Mouse (Mus musculus) hindbrain, embryonic 10.5 days (tissue): ENCODE measurements around the gene Dbndd2. TPM values are rescaled to one million over a fixed set of nuclear protein-coding genes. Genes with fewer than 3 reads are reported as not detected.

Experiments used
- DNase-seq: peaks from one replicate; pipeline ENCODE4 v3.0.0-alpha.2; 2017; ENCODE audit warnings: low spot score
- H3K27ac ChIP-seq: fragments of 300-500 bp; sonication (generic); 2 replicates; pipeline ENCODE4 v1.5.1; 2016; ENCODE audit warnings: mild to moderate bottlenecking, moderate library complexity
- H3K27me3 ChIP-seq: fragments of 300-500 bp; sonication (generic); 2 replicates; pipeline ENCODE4 v1.6.1; 2016; ENCODE audit warnings: mild to moderate bottlenecking; ENCODE audit not compliant: poor library complexity, insufficient read depth, severe bottlenecking
- H3K36me3 ChIP-seq: fragments of 300-500 bp; sonication (generic); 2 replicates; pipeline ENCODE4 v1.6.1; 2016; ENCODE audit warnings: mild to moderate bottlenecking, moderate library complexity
- H3K4me1 ChIP-seq: fragments of 300-500 bp; sonication (generic); replicated peaks from 2 replicates; pipeline ENCODE4 v1.6.1; 2016; ENCODE audit warnings: mild to moderate bottlenecking
- H3K4me3 ChIP-seq: fragments of 300-500 bp; sonication (generic); 2 replicates; pipeline ENCODE4 v1.5.1; 2016; ENCODE audit warnings: mild to moderate bottlenecking, moderate library complexity
- H3K9me3 ChIP-seq: fragments of 300-500 bp; sonication (generic); 2 replicates; pipeline ENCODE4 v1.6.1; 2016; ENCODE audit warnings: mild to moderate bottlenecking, moderate library complexity
- WGBS: fragments of 180-500 bp; shearing (Covaris S2); methylation state at CpG from one replicate; pipeline ENCODE4 v1.1.7; 2016; 5-methylcytosine and 5-hydroxymethylcytosine counted together
- polyA plus RNA-seq: library from polyadenylated mRNA; unstranded; fragments of >200 nt; fragmentation: Nextera tagmentation; extraction: Ambion mirVana; gene quantifications from 2 replicates; pipeline ENCODE4 v1.2.1, GENCODE M21; 2016

Dbndd2 gene
- polyA plus RNA-seq, 1 experiment from 2014 or later: 3.3 TPM

DNA sequence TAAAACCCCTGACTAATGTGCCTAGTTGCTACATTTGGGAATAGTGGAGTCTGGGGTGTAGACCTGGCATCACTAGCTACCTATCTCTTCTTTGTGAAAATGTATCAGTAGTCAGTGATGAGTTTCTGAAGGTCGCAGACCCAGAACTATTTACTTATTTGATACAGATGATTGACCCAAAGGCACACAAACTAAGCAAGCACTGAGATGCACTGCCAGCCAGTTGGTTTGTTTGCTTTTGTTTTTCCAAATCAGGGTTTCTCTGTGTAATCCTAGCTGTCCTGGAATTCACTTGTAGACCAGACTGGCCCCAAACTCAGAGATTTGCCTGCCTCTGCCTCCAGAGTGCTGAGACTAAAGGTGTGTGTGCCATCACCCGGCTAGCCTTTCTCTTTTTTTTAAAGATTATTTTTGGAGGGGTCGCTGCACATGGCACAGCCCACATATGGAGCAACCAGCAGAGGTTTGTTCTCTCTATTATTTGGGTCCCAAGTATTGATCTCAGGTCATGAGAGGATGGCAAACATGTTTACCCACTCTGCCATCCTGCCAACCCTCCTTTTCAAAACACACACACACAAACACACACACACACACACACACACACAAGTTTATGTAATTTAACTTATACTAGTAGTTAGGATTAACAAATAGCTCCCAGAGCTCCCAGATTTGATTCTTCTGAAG is 40.4 kb upstream of the Dbndd2 start:
- no peak overlapping the region for H3K4me3 ChIP-seq
- no peak overlapping the region for H3K27ac ChIP-seq
- 87% methylated on average over 3 of the region's 3 CpGs for WGBS
- H3K4me1 ChIP-seq: peaks cover 32% of the 10 kb centered on the region
- peaks cover 17% of the 10 kb centered on the region for H3K27me3 ChIP-seq
- no peaks in the 10 kb centered on the region for H3K9me3 ChIP-seq
- no peak for DNase-seq
- H3K36me3 ChIP-seq: no peaks in the 10 kb centered on the region

GRCm38 (mm10) chr2:164446086-164446469 is 39.8 kb upstream of the Dbndd2 start:
- Histone ChIP-seq H3K27ac (no peak overlapping the region), H3K9me3 (no peaks in the 10 kb centered on the region), H3K4me1 (peaks cover 29% of the 10 kb centered on the region), H3K27me3 (peaks cover 12% of the 10 kb centered on the region), H3K4me3 (no peak overlapping the region), H3K36me3 (no peaks in the 10 kb centered on the region)
- DNase-seq: no peak
- 88% methylated on average over 3 of the region's 3 CpGs for WGBS

DNA sequence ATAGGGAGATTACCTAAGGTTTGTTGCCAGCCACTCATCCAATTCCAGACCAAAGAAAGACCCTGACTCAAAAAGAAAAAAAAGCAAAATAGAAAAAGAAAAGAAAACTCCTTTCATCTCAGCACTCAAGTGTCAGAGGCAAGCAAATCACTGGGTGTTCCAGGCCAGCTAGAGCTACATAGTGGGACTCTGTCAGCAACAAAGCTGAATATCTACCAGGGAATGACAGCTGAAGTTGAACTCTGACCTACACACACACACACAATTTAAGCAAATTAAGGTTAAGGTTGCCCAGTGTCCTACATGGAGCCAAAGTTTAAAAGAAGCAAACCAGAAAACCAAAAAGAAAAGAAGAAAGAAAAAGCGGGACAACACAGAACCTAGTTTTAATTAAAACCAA is 37.8 kb upstream of the Dbndd2 start:
- Histone ChIP-seq H3K27me3 (peaks cover 4% of the 10 kb centered on the region; the same call in 1 of the 2 replicates), H3K4me3 (no peak overlapping the region), H3K27ac (no peak overlapping the region), H3K4me1 (peaks cover 17% of the 10 kb centered on the region), H3K9me3 (no peaks in the 10 kb centered on the region), H3K36me3 (no peaks in the 10 kb centered on the region)
- 79% methylated on average over 1 of the region's 1 CpGs for WGBS
- no peak for DNase-seq

DNA sequence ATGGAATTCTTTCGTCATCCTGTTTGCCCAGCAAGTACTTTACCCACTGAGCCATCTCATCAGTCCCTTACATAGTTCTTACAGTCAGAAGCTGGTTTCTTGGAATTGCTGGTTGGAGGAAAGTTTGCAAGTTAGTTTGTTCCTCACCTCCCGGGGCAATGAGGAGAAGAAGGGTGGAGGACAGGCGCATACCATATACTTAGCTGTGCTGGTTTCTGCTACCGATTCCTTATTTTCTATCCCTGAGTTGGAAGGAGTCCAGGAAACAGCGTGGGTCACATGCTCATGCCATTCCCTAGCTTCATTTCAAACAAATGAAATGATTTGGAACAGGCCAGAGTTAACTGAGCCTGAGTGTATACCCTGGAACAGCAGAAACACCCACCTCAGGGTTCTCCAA is 37.0 kb upstream of the Dbndd2 start:
- Histone ChIP-seq H3K36me3 (no peaks in the 10 kb centered on the region), H3K4me3 (no peak overlapping the region), H3K27ac (no peak overlapping the region), H3K27me3 (peaks cover 6% of the 10 kb centered on the region; the same call in 1 of the 2 replicates), H3K9me3 (no peaks in the 10 kb centered on the region), H3K4me1 (peaks cover 9% of the 10 kb centered on the region; the same call in 1 of the 2 replicates)
- no peak for DNase-seq
- WGBS: 86% methylated on average over 5 of the region's 5 CpGs

DNA sequence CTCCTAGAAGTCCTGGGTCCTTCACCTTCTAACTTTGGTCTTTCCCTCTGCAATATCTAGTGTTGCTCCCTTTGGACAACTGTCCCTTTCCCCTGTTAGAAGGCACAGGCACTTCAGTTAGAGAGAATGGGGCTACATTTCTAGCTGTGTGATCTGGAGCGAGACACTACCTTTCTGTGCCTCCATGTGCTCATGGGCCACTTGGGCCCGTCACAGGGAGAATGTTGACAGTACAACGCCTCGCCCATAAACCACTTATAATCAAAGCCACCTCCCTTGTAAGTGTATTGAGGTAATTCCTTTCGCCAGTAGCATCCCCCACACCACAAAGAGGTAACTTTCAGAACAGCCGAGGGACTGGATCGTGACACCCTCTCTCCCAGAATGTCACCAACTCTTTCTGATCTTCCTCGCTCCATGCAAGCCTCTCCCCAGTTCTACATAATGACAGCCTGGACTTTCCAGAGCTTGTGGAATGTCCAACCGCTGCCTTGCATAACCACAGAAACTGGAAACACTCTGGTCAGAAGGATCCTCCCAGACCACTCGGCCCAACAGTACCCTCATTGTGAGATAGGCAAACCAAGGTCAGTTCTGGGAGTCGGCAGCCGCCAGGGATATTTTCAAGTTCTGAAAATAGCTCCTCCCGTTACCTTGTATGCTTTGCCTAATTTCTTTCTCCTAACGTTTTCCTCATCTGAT is 36.4 kb upstream of the Dbndd2 start:
- H3K27me3 ChIP-seq: peaks cover 6% of the 10 kb centered on the region; the same call in 1 of the 2 replicates
- no peaks in the 10 kb centered on the region for H3K9me3 ChIP-seq
- no peak overlapping the region for H3K27ac ChIP-seq
- WGBS: 88% methylated on average over 14 of the region's 14 CpGs
- DNase-seq: no peak
- no peak overlapping the region for H3K4me3 ChIP-seq
- no peaks in the 10 kb centered on the region for H3K36me3 ChIP-seq
- H3K4me1 ChIP-seq: peaks cover 9% of the 10 kb centered on the region; the same call in 1 of the 2 replicates

DNA sequence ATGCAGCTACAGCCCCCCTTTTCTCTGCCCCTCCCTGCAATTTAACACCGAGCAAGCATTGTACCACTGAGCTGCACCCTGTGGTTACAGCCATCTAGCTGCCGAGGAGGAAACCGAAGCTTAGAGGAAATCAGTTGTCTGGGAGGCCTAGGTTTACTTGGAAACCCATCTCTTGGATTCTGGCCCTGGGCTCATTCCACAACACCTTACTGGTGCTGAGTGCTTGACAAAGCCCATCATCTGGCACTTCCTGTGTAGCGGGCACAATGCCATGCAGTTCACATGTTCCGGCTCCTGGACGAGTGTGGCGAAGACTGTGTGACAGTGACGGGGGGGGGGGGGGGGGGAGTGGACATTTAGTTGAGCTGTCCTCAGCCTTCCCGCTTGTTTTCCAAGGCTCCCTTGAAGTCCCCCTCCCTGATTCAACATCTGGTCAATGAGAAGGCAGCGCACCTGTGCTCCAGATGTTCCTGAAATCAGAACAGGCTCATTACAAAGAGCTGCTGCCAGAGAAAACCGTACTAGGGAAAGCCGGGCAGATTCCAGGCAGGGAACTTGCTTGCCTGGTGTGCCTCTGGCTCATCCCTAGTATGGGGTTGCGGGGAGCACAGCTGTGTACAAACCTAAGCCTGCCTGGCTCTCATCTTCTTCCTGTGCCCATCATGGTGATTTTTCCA is 33.8 kb upstream of the Dbndd2 start:
- Histone ChIP-seq H3K27ac (no peak overlapping the region), H3K4me1 (peaks cover 27% of the 10 kb centered on the region), H3K36me3 (no peaks in the 10 kb centered on the region), H3K9me3 (no peaks in the 10 kb centered on the region), H3K27me3 (0 out of 2 replicates have a peak, but pooled peaks cover 6% of the 10 kb centered on the region), H3K4me3 (no peak overlapping the region)
- no peak for DNase-seq
- 56% methylated on average over 12 of the region's 13 CpGs for WGBS

GRCm38 (mm10) chr2:164453047-164453757 is 32.7 kb upstream of the Dbndd2 start:
- WGBS: 82% methylated on average over 14 of the region's 14 CpGs
- Histone ChIP-seq H3K36me3 (no peaks in the 10 kb centered on the region), H3K9me3 (no peaks in the 10 kb centered on the region), H3K4me1 (peaks cover 31% of the 10 kb centered on the region), H3K27ac (no peak overlapping the region), H3K4me3 (no peak overlapping the region), H3K27me3 (0 out of 2 replicates have a peak, but pooled peaks cover 6% of the 10 kb centered on the region)
- DNase-seq: no peak

DNA sequence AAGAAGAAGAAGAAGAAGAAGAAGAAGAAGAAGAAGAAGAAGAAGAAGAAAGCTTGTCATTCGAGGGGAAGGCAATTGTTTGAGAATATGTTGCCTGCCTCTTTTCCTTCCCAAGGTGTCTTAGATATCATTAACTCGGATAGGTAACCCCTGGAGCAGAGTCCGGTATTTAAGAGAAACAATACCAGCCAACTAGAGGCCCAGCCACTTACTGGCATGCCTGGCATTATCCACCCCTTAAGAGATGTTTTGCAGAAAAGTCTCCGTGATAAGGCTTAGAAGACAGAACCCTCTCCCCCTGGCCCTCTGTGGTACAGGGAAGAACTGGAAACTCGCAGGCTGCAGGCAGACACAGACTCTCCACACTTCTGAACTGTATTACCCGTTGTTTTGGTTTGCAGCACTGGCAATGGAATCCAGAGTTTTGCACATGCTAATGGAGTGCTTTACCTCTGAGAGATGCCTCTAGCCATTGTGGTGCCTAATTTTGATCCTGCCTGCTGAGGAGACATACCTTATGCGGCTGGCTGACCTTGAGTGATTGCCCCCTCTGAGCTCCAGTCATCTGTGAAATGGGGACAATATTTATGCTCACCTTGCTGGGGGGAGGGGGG is 31.9 kb upstream of the Dbndd2 start:
- 76% methylated on average over 7 of the region's 7 CpGs for WGBS
- Histone ChIP-seq H3K27me3 (0 out of 2 replicates have a peak, but pooled peaks cover 6% of the 10 kb centered on the region), H3K9me3 (no peaks in the 10 kb centered on the region), H3K4me1 (peaks cover 31% of the 10 kb centered on the region), H3K4me3 (no peak overlapping the region), H3K27ac (no peak overlapping the region), H3K36me3 (no peaks in the 10 kb centered on the region)
- no peak for DNase-seq

DNA sequence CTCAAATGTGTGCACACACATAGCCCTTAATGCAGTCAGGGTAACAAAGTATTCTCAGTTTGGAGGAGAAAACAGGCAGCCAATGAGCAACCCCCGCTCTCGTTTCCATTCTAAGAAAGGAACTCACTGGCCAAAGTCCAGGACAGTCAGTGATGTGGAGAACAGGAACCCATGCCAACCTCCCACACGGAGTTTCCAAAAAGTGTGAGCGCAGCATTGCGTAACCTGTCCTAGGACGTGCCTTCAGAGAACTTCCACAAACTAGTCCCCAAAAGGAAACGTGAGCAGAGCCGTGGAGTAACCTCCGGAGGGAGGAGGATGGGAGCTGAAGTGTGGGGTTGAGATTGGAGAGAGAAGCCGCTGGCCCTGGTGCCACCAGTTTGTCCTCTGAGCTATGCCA is 31.1 kb upstream of the Dbndd2 start:
- no peak overlapping the region for H3K4me3 ChIP-seq
- 83% methylated on average over 10 of the region's 10 CpGs for WGBS
- peaks cover 31% of the 10 kb centered on the region for H3K4me1 ChIP-seq
- DNase-seq: no peak
- no peaks in the 10 kb centered on the region for H3K9me3 ChIP-seq
- no peak overlapping the region for H3K27ac ChIP-seq
- H3K27me3 ChIP-seq: 0 out of 2 replicates have a peak, but pooled peaks cover 6% of the 10 kb centered on the region
- H3K36me3 ChIP-seq: no peaks in the 10 kb centered on the region

GRCm38 (mm10) chr2:164455421-164456190 is 30.3 kb upstream of the Dbndd2 start:
- 0 out of 2 replicates have a peak, but pooled peaks cover 6% of the 10 kb centered on the region for H3K27me3 ChIP-seq
- no peak for DNase-seq
- H3K4me1 ChIP-seq: peaks cover 31% of the 10 kb centered on the region
- no peak overlapping the region for H3K4me3 ChIP-seq
- H3K9me3 ChIP-seq: no peaks in the 10 kb centered on the region
- H3K36me3 ChIP-seq: no peaks in the 10 kb centered on the region
- no peak overlapping the region for H3K27ac ChIP-seq
- 77% methylated on average over 6 of the region's 6 CpGs for WGBS

DNA sequence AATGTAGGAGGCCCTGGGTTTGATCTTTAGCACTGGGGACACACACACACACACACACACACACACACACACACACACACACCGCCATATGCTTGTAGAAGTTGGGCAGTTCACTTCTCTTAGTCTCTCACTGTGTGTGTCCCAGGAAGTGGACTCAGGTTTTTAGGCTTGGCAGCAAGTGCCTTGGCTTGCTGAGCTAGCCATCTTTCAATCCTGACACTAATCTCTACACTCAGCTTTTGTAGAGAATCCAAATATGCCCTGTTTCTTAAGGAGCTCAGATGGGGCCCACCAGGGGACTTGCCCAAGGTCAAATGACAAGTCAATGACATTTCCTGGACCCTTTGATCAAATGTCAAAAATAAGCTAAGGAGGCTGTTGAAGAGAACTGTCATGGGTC is 29.5 kb upstream of the Dbndd2 start:
- H3K27me3 ChIP-seq: 0 out of 2 replicates have a peak, but pooled peaks cover 6% of the 10 kb centered on the region
- H3K4me1 ChIP-seq: peaks cover 35% of the 10 kb centered on the region
- H3K9me3 ChIP-seq: no peaks in the 10 kb centered on the region
- peak overlapping the region; percentile 29; the same call in 1 of the 2 replicates for H3K4me3 ChIP-seq
- WGBS: 96% methylated on average over 1 of the region's 1 CpGs
- H3K36me3 ChIP-seq: no peaks in the 10 kb centered on the region
- H3K27ac ChIP-seq: peak overlapping the region; percentile 85
- DNase-seq: no peak
